Mouse (Mus musculus): ENCODE results near the gene Eif2ak3. TPM values are rescaled to one million over a fixed set of nuclear protein-coding genes. Genes with fewer than 3 reads are reported as not detected.

Gene Eif2ak3
- polyA plus RNA-seq, 1 experiment from 2014 or later, result 10.7 TPM

- H3K4me1 ChIP-seq (ENCODE audit: control insufficient read depth, insufficient read depth, low read length), result no peaks in the 10 kb centered on the region
- H3K9ac ChIP-seq (ENCODE audit: low read length), result no peak overlapping the region
- no peak overlapping the region for H3K27ac ChIP-seq (ENCODE audit: low read depth, low read length)
- DNase-seq (ENCODE audit: low spot score) (no peak), ATAC-seq (ENCODE audit: insufficient read depth, low FRiP score, low TSS enrichment) (no peak)
- no peaks in the 10 kb centered on the region for H3K36me3 ChIP-seq (ENCODE audit: control insufficient read depth, insufficient read depth, low read length)
- H3K4me3 ChIP-seq (ENCODE audit: low read depth, low read length), result no peak overlapping the region
- no peaks in the 10 kb centered on the region for H3K9me3 ChIP-seq (ENCODE audit: control insufficient read depth, low read length)
- 97% methylated on average over 9 of the region's 9 CpGs for WGBS
- no peak overlapping the region for H3K4me2 ChIP-seq (ENCODE audit: low read depth)
- H3K27me3 ChIP-seq (ENCODE audit: control insufficient read depth, insufficient read depth, low read length), result no peaks in the 10 kb centered on the region
Observed at GRCm38 (mm10) chr6:70867297-70867696, 23.0 kb downstream of the Eif2ak3 start.

GRCm38 (mm10) chr6:70871511-70871980, 27.2 kb downstream of the Eif2ak3 start:
- H3K36me3 ChIP-seq (ENCODE audit: control insufficient read depth, insufficient read depth, low read length), result no peaks in the 10 kb centered on the region
- H3K27ac ChIP-seq (ENCODE audit: low read depth, low read length), result 0 out of 2 replicates have a peak overlapping the region, but pooled peaks have one; percentile 20
- H3K9me3 ChIP-seq (ENCODE audit: control insufficient read depth, low read length), result no peaks in the 10 kb centered on the region
- H3K4me2 ChIP-seq (ENCODE audit: low read depth), result no peak overlapping the region
- no peak overlapping the region for H3K9ac ChIP-seq (ENCODE audit: low read length)
- ATAC-seq (ENCODE audit: insufficient read depth, low FRiP score, low TSS enrichment) (no peak), DNase-seq (ENCODE audit: low spot score) (no peak)
- WGBS, result 76% methylated on average over 14 of the region's 14 CpGs
- H3K27me3 ChIP-seq (ENCODE audit: control insufficient read depth, insufficient read depth, low read length), result no peaks in the 10 kb centered on the region
- H3K4me1 ChIP-seq (ENCODE audit: control insufficient read depth, insufficient read depth, low read length), result no peaks in the 10 kb centered on the region
- no peak overlapping the region for H3K4me3 ChIP-seq (ENCODE audit: low read depth, low read length)

- no peak overlapping the region for H3K4me2 ChIP-seq (ENCODE audit: low read depth)
- H3K9ac ChIP-seq (ENCODE audit: low read length), result no peak overlapping the region
- ATAC-seq (ENCODE audit: insufficient read depth, low FRiP score, low TSS enrichment), result peak; percentile 69; the same call in 1 of the 2 replicates
- DNase-seq (ENCODE audit: low spot score), result no peak
- no peaks in the 10 kb centered on the region for H3K4me1 ChIP-seq (ENCODE audit: control insufficient read depth, insufficient read depth, low read length)
- no peak overlapping the region for H3K4me3 ChIP-seq (ENCODE audit: low read depth, low read length)
- H3K27ac ChIP-seq (ENCODE audit: low read depth, low read length), result no peak overlapping the region
- H3K36me3 ChIP-seq (ENCODE audit: control insufficient read depth, insufficient read depth, low read length), result no peaks in the 10 kb centered on the region
- no peaks in the 10 kb centered on the region for H3K9me3 ChIP-seq (ENCODE audit: control insufficient read depth, low read length)
- no peaks in the 10 kb centered on the region for H3K27me3 ChIP-seq (ENCODE audit: control insufficient read depth, insufficient read depth, low read length)
- WGBS, result 77% methylated on average over 10 of the region's 10 CpGs
Observed at GRCm38 (mm10) chr6:70872128-70872527, 27.8 kb downstream of the Eif2ak3 start.

GRCm38 (mm10) chr6:70872570-70872969, 28.3 kb downstream of the Eif2ak3 start:
- Histone ChIP-seq H3K9ac (ENCODE audit: low read length) (no peak overlapping the region), H3K4me2 (ENCODE audit: low read depth) (no peak overlapping the region), H3K4me1 (ENCODE audit: control insufficient read depth, insufficient read depth, low read length) (no peaks in the 10 kb centered on the region), H3K4me3 (ENCODE audit: low read depth, low read length) (no peak overlapping the region), H3K27me3 (ENCODE audit: control insufficient read depth, insufficient read depth, low read length) (no peaks in the 10 kb centered on the region), H3K27ac (ENCODE audit: low read depth, low read length) (no peak overlapping the region), H3K36me3 (ENCODE audit: control insufficient read depth, insufficient read depth, low read length) (no peaks in the 10 kb centered on the region), H3K9me3 (ENCODE audit: control insufficient read depth, low read length) (no peaks in the 10 kb centered on the region)
- ATAC-seq (ENCODE audit: insufficient read depth, low FRiP score, low TSS enrichment), result no peak
- DNase-seq (ENCODE audit: low spot score), result no peak
- WGBS, result 86% methylated on average over 7 of the region's 7 CpGs

- no peaks in the 10 kb centered on the region for H3K4me1 ChIP-seq (ENCODE audit: control insufficient read depth, insufficient read depth, low read length)
- H3K4me3 ChIP-seq (ENCODE audit: low read depth, low read length), result no peak overlapping the region
- 75% methylated on average over 5 of the region's 5 CpGs for WGBS
- H3K36me3 ChIP-seq (ENCODE audit: control insufficient read depth, insufficient read depth, low read length), result no peaks in the 10 kb centered on the region
- no peak for ATAC-seq (ENCODE audit: insufficient read depth, low FRiP score, low TSS enrichment)
- H3K27me3 ChIP-seq (ENCODE audit: control insufficient read depth, insufficient read depth, low read length), result no peaks in the 10 kb centered on the region
- H3K4me2 ChIP-seq (ENCODE audit: low read depth), result no peak overlapping the region
- no peak overlapping the region for H3K27ac ChIP-seq (ENCODE audit: low read depth, low read length)
- no peak for DNase-seq (ENCODE audit: low spot score)
- no peak overlapping the region for H3K9ac ChIP-seq (ENCODE audit: low read length)
- no peaks in the 10 kb centered on the region for H3K9me3 ChIP-seq (ENCODE audit: control insufficient read depth, low read length)
Observed at GRCm38 (mm10) chr6:70874035-70874775, 29.9 kb downstream of the Eif2ak3 start.

GRCm38 (mm10) chr6:70875017-70875416, 30.7 kb downstream of the Eif2ak3 start:
- DNase-seq (ENCODE audit: low spot score), result no peak
- Histone ChIP-seq H3K27ac (ENCODE audit: low read depth, low read length) (no peak overlapping the region), H3K9ac (ENCODE audit: low read length) (no peak overlapping the region), H3K27me3 (ENCODE audit: control insufficient read depth, insufficient read depth, low read length) (no peaks in the 10 kb centered on the region), H3K36me3 (ENCODE audit: control insufficient read depth, insufficient read depth, low read length) (no peaks in the 10 kb centered on the region), H3K4me3 (ENCODE audit: low read depth, low read length) (no peak overlapping the region), H3K9me3 (ENCODE audit: control insufficient read depth, low read length) (no peaks in the 10 kb centered on the region), H3K4me2 (ENCODE audit: low read depth) (no peak overlapping the region), H3K4me1 (ENCODE audit: control insufficient read depth, insufficient read depth, low read length) (no peaks in the 10 kb centered on the region)
- WGBS, result 97% methylated on average over 1 of the region's 1 CpGs
- ATAC-seq (ENCODE audit: insufficient read depth, low FRiP score, low TSS enrichment), result no peak

- Histone ChIP-seq H3K4me3 (ENCODE audit: low read depth, low read length) (no peak overlapping the region), H3K4me1 (ENCODE audit: control insufficient read depth, insufficient read depth, low read length) (no peaks in the 10 kb centered on the region), H3K27ac (ENCODE audit: low read depth, low read length) (no peak overlapping the region), H3K9me3 (ENCODE audit: control insufficient read depth, low read length) (no peaks in the 10 kb centered on the region), H3K9ac (ENCODE audit: low read length) (no peak overlapping the region), H3K4me2 (ENCODE audit: low read depth) (no peak overlapping the region), H3K36me3 (ENCODE audit: control insufficient read depth, insufficient read depth, low read length) (no peaks in the 10 kb centered on the region), H3K27me3 (ENCODE audit: control insufficient read depth, insufficient read depth, low read length) (no peaks in the 10 kb centered on the region)
- DNase-seq (ENCODE audit: low spot score) (peak; percentile 48), ATAC-seq (ENCODE audit: insufficient read depth, low FRiP score, low TSS enrichment) (peak; percentile 31; the same call in 1 of the 2 replicates)
- WGBS, result 19% methylated on average over 5 of the region's 5 CpGs
Observed at GRCm38 (mm10) chr6:70880714-70881304, 36.5 kb downstream of the Eif2ak3 start.

GRCm38 (mm10) chr6:70887993-70888392, 43.7 kb downstream of the Eif2ak3 start:
- no peaks in the 10 kb centered on the region for H3K9me3 ChIP-seq (ENCODE audit: control insufficient read depth, low read length)
- peaks cover 6% of the 10 kb centered on the region for H3K36me3 ChIP-seq (ENCODE audit: control insufficient read depth, insufficient read depth, low read length)
- ATAC-seq (ENCODE audit: insufficient read depth, low FRiP score, low TSS enrichment) (no peak), DNase-seq (ENCODE audit: low spot score) (no peak)
- no peak overlapping the region for H3K4me2 ChIP-seq (ENCODE audit: low read depth)
- H3K4me1 ChIP-seq (ENCODE audit: control insufficient read depth, insufficient read depth, low read length), result no peaks in the 10 kb centered on the region
- H3K4me3 ChIP-seq (ENCODE audit: low read depth, low read length), result no peak overlapping the region
- 95% methylated on average over 11 of the region's 11 CpGs for WGBS
- H3K9ac ChIP-seq (ENCODE audit: low read length), result no peak overlapping the region
- no peak overlapping the region for H3K27ac ChIP-seq (ENCODE audit: low read depth, low read length)
- H3K27me3 ChIP-seq (ENCODE audit: control insufficient read depth, insufficient read depth, low read length), result no peaks in the 10 kb centered on the region

GRCm38 (mm10) chr6:70898166-70898565, 53.9 kb downstream of the Eif2ak3 start:
- no peak for ATAC-seq (ENCODE audit: insufficient read depth, low FRiP score, low TSS enrichment)
- Histone ChIP-seq H3K4me2 (ENCODE audit: low read depth) (no peak overlapping the region), H3K27ac (ENCODE audit: low read depth, low read length) (no peak overlapping the region), H3K4me3 (ENCODE audit: low read depth, low read length) (no peak overlapping the region), H3K27me3 (ENCODE audit: control insufficient read depth, insufficient read depth, low read length) (no peaks in the 10 kb centered on the region), H3K36me3 (ENCODE audit: control insufficient read depth, insufficient read depth, low read length) (no peaks in the 10 kb centered on the region; the same call in 1 of the 2 replicates), H3K9me3 (ENCODE audit: control insufficient read depth, low read length) (no peaks in the 10 kb centered on the region), H3K4me1 (ENCODE audit: control insufficient read depth, insufficient read depth, low read length) (no peaks in the 10 kb centered on the region), H3K9ac (ENCODE audit: low read length) (no peak overlapping the region)
- DNase-seq (ENCODE audit: low spot score), result no peak
- 82% methylated on average over 6 of the region's 6 CpGs for WGBS
